Mouse (Mus musculus) liver, embryonic 11.5 days (tissue): ENCODE measurements around the gene Spdye4c. TPM values are rescaled to one million over a fixed set of nuclear protein-coding genes. Genes with fewer than 3 reads are reported as not detected.

ENCODE experiments used
- ATAC-seq: fragments of 200-750 bp; cut with Nextera tagmentation; replicated peaks from 2 replicates; pipeline ENCODE4 v1.8.0; 2017; ENCODE audit warnings: moderate number of reproducible peaks, mild to moderate bottlenecking, moderate TSS enrichment, moderate library complexity; ENCODE audit not compliant: low FRiP score
- DNase-seq: peaks from one replicate; pipeline ENCODE4 v3.0.0-alpha.2; 2017; ENCODE audit warnings: low spot score
- H3K27ac ChIP-seq: fragments of 300-500 bp; sonication (generic); 2 replicates; pipeline ENCODE4 v1.5.1; 2014; ENCODE audit warnings: mild to moderate bottlenecking, low read depth, low read length, control low read depth
- H3K27me3 ChIP-seq: fragments of 300-500 bp; sonication (generic); replicated peaks from 2 replicates; pipeline ENCODE4 v1.6.1; 2014; ENCODE audit warnings: low read length, mixed read lengths; ENCODE audit not compliant: control insufficient read depth, insufficient read depth
- H3K36me3 ChIP-seq: fragments of 300-500 bp; sonication (generic); 2 replicates; pipeline ENCODE4 v1.6.1; 2014; ENCODE audit warnings: mild to moderate bottlenecking, low read length, moderate library complexity, mixed read lengths; ENCODE audit not compliant: control insufficient read depth, insufficient read depth
- H3K4me1 ChIP-seq: fragments of 300-500 bp; sonication (generic); replicated peaks from 2 replicates; pipeline ENCODE4 v1.6.1; 2014; ENCODE audit warnings: low read length, mixed read lengths; ENCODE audit not compliant: control insufficient read depth, insufficient read depth
- H3K4me2 ChIP-seq: fragments of 300-500 bp; sonication (generic); 2 replicates; pipeline ENCODE4 v1.6.1; 2014; ENCODE audit warnings: mild to moderate bottlenecking, control low read depth, moderate library complexity
- H3K4me3 ChIP-seq: fragments of 300-500 bp; sonication (generic); 2 replicates; pipeline ENCODE4 v1.5.1; 2014; ENCODE audit warnings: low read depth, low read length, control low read depth
- H3K9ac ChIP-seq: fragments of 300-500 bp; sonication (generic); 2 replicates; pipeline ENCODE4 v1.6.1; 2014; ENCODE audit warnings: low read depth, low read length, control low read depth
- H3K9me3 ChIP-seq: fragments of 300-500 bp; sonication (generic); 2 replicates; pipeline ENCODE4 v1.6.1; 2016; ENCODE audit warnings: low read length, inconsistent platforms, mixed read lengths; ENCODE audit not compliant: control insufficient read depth
- WGBS: fragments of 180-500 bp; shearing (Covaris S2); extraction: QIAGEN DNeasy Blood & Tissue Kit; methylation state at CpG from one replicate; pipeline ENCODE4 v1.1.7; 2014; 5-methylcytosine and 5-hydroxymethylcytosine counted together
- polyA plus RNA-seq: library from polyadenylated mRNA; unstranded; fragments of >200 nt; fragmentation: Nextera tagmentation; extraction: Ambion mirVana; gene quantifications from 2 replicates; pipeline ENCODE4 v1.2.1, GENCODE M21; 2014

Gene Spdye4c
- polyA plus RNA-seq, 1 experiment from 2014 or later = not detected

GRCm38 (mm10) chr2:128552080-128552791 is 38.8 kb upstream of the Spdye4c start:
- H3K9me3 ChIP-seq = no peaks in the 10 kb centered on the region
- H3K4me3 ChIP-seq = no peak overlapping the region
- H3K36me3 ChIP-seq = no peaks in the 10 kb centered on the region
- WGBS = 64% methylated on average over 8 of the region's 8 CpGs
- H3K27ac ChIP-seq = no peak overlapping the region
- no peak overlapping the region for H3K9ac ChIP-seq
- H3K4me2 ChIP-seq = no peak overlapping the region
- H3K27me3 ChIP-seq = no peaks in the 10 kb centered on the region
- no peaks in the 10 kb centered on the region for H3K4me1 ChIP-seq
- ATAC-seq (no peak), DNase-seq (no peak)

GRCm38 (mm10) chr2:128552798-128553720 is 38.0 kb upstream of the Spdye4c start:
- H3K27ac ChIP-seq = no peak overlapping the region
- WGBS = 77% methylated on average over 8 of the region's 8 CpGs
- H3K4me2 ChIP-seq = no peak overlapping the region
- H3K36me3 ChIP-seq = no peaks in the 10 kb centered on the region
- DNase-seq = no peak
- no peak overlapping the region for H3K4me3 ChIP-seq
- H3K4me1 ChIP-seq = no peaks in the 10 kb centered on the region
- H3K9me3 ChIP-seq = no peaks in the 10 kb centered on the region
- ATAC-seq = no peak
- no peaks in the 10 kb centered on the region for H3K27me3 ChIP-seq
- no peak overlapping the region for H3K9ac ChIP-seq

DNA sequence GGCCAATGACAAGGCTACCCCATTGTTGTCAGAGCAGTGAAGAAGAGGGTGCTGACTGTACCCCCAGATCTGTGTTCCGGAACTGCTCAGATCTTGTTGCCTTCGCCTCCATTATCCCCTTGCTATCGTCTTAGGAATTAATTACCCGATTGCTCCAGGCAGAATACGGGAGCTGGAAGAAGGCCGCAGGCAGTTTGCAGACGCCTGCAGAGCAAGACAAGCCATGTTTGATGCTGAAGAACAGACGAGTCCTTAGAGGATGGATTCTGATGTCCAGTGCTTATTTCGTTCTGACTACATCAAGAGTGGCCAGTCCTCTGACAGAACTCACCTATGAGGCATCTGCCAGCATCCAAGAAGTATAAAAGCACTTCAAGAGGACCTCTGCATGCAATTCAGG is 35.9 kb upstream of the Spdye4c start:
- ATAC-seq (no peak), DNase-seq (no peak)
- 88% methylated on average over 9 of the region's 9 CpGs for WGBS
- Histone ChIP-seq H3K4me3 (no peak overlapping the region), H3K9ac (no peak overlapping the region), H3K27ac (no peak overlapping the region), H3K9me3 (no peaks in the 10 kb centered on the region), H3K4me2 (no peak overlapping the region), H3K36me3 (no peaks in the 10 kb centered on the region), H3K4me1 (no peaks in the 10 kb centered on the region), H3K27me3 (no peaks in the 10 kb centered on the region)

DNA sequence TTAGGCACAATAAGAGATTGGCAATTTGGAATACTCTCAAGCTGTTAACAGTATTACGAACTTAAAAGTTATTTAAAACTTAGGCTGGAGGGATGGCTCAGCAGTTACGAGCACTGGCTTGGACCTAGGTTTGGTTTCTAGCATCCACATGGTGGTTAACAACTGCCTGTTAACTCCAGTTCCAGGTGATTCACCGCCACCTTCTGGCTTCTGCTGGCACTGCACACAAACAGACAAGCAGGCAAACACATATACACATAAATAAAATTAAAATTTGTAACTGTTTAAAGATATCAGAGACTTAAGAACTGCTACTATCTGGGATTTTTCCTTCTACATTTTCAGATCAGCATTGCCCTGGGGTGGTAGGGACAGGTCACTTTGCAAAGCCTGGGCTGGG is 26.8 kb upstream of the Spdye4c start:
- Histone ChIP-seq H3K9me3 (no peaks in the 10 kb centered on the region), H3K27me3 (no peaks in the 10 kb centered on the region), H3K4me2 (no peak overlapping the region), H3K27ac (no peak overlapping the region), H3K4me1 (no peaks in the 10 kb centered on the region), H3K36me3 (no peaks in the 10 kb centered on the region), H3K4me3 (no peak overlapping the region), H3K9ac (no peak overlapping the region)
- ATAC-seq (no peak), DNase-seq (no peak)
- WGBS = 82% methylated on average over 3 of the region's 3 CpGs

- no peak for DNase-seq
- no peak for ATAC-seq
- WGBS = 70% methylated on average over 8 of the region's 8 CpGs
Measured at GRCm38 (mm10) chr2:128565904-128566303, 25.1 kb upstream of the Spdye4c start.

DNA sequence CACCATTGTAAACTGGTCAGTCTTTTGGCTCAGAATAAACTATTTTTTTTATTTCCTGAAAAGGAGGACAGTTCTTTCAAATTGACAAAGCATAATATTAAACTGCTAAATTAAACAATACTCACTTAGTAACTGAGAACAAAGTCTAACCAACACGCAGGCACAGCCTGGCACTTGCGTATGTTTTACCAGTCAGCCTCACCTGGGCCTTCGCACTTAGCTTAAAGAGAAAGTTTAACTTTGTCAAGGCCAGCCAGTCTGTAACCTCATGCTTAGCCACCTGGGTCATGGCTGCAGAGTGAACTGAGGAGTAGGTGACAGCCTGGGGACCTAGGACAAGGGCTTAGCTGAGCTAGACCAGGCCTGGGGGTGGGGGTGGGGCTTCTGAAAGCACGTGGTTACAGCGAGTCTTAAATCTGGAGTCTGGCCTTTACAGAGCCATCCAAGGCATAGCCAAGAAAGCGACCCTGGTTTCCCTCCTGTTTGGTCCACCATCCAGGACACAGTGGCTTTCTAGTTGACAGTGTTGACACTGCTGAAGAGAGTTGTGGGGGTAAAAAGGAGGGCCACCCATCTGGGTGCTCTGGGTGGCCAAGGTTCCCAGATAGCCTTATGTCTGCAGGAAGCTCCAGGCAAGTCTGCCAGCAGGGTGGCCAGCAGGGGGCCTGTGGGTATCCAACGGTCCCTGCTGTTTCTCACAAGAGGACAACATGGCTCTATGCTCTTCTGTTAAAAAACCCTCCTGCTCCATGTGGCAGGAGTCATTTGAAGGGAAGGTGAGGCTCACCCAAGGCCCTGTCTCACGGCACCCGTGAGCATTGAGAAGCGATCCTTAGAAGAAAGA is 24.5 kb upstream of the Spdye4c start:
- no peak overlapping the region for H3K4me3 ChIP-seq
- H3K9me3 ChIP-seq = no peaks in the 10 kb centered on the region
- ATAC-seq (no peak), DNase-seq (no peak)
- WGBS = 72% methylated on average over 10 of the region's 10 CpGs
- H3K9ac ChIP-seq = no peak overlapping the region
- H3K4me2 ChIP-seq = no peak overlapping the region
- H3K27me3 ChIP-seq = no peaks in the 10 kb centered on the region
- no peaks in the 10 kb centered on the region for H3K4me1 ChIP-seq
- no peak overlapping the region for H3K27ac ChIP-seq
- no peaks in the 10 kb centered on the region for H3K36me3 ChIP-seq

More at GRCm38 (mm10) chr2:128565904-128566303, 25.1 kb upstream of the Spdye4c start:
- Histone ChIP-seq H3K36me3 (no peaks in the 10 kb centered on the region), H3K9ac (no peak overlapping the region), H3K4me3 (no peak overlapping the region), H3K4me1 (no peaks in the 10 kb centered on the region), H3K27ac (no peak overlapping the region), H3K4me2 (no peak overlapping the region), H3K27me3 (no peaks in the 10 kb centered on the region), H3K9me3 (no peaks in the 10 kb centered on the region)

- Histone ChIP-seq H3K4me1 (no peaks in the 10 kb centered on the region), H3K9me3 (no peaks in the 10 kb centered on the region), H3K4me2 (no peak overlapping the region), H3K27me3 (no peaks in the 10 kb centered on the region), H3K4me3 (no peak overlapping the region), H3K27ac (no peak overlapping the region), H3K9ac (no peak overlapping the region), H3K36me3 (no peaks in the 10 kb centered on the region)
- WGBS = 62% methylated on average over 6 of the region's 6 CpGs
- DNase-seq (no peak), ATAC-seq (peak; percentile 58; the same call in 1 of the 2 replicates)
Measured at GRCm38 (mm10) chr2:128568018-128568417, 23.0 kb upstream of the Spdye4c start.

- ATAC-seq (no peak), DNase-seq (no peak)
- H3K9ac ChIP-seq = no peak overlapping the region
- no peak overlapping the region for H3K27ac ChIP-seq
- 34% methylated on average over 4 of the region's 4 CpGs for WGBS
- no peaks in the 10 kb centered on the region for H3K9me3 ChIP-seq
- no peaks in the 10 kb centered on the region for H3K36me3 ChIP-seq
- no peaks in the 10 kb centered on the region for H3K4me1 ChIP-seq
- H3K4me2 ChIP-seq = no peak overlapping the region
- no peak overlapping the region for H3K4me3 ChIP-seq
- H3K27me3 ChIP-seq = no peaks in the 10 kb centered on the region
Measured at GRCm38 (mm10) chr2:128568490-128568889, 22.5 kb upstream of the Spdye4c start.
